Mouse (Mus musculus) erythroblast, embryonic 14.5 days (primary cell): Measurements from ENCODE around the gene Kcnk13. TPM values are rescaled to one million over a fixed set of nuclear protein-coding genes. Genes with fewer than 3 reads are reported as not detected.

Source experiments
- H3K27me3 ChIP-seq: 2 replicates; pipeline ENCODE4 v1.6.1; 2012; ENCODE audit warnings: inconsistent platforms; ENCODE audit not compliant: control insufficient read depth
- H3K36me3 ChIP-seq: 2 replicates; pipeline ENCODE4 v1.6.1; 2012; ENCODE audit warnings: mild to moderate bottlenecking, inconsistent platforms; ENCODE audit not compliant: control insufficient read depth
- H3K4me1 ChIP-seq: 2 replicates; pipeline ENCODE4 v1.6.1; 2012; ENCODE audit warnings: inconsistent platforms; ENCODE audit not compliant: control insufficient read depth
- H3K4me3 ChIP-seq: replicated peaks from 2 replicates; pipeline ENCODE3; 2012; ENCODE audit warnings: moderate library complexity, mild to moderate bottlenecking, inconsistent platforms
- H3K9me3 ChIP-seq: 2 replicates; pipeline ENCODE4 v1.6.1; 2012; ENCODE audit warnings: low read length, inconsistent platforms, mixed read lengths; ENCODE audit not compliant: control insufficient read depth
- GATA1 ChIP-seq: IDR thresholded peaks from 2 replicates; pipeline ENCODE4 v1.6.1; 2012; ENCODE audit warnings: low read length, inconsistent platforms, mixed read lengths
- TAL1 ChIP-seq: IDR thresholded peaks from 3 replicates; pipeline ENCODE4 v1.6.1; 2012; ENCODE audit warnings: low read length, inconsistent platforms, mixed read lengths
- polyA plus RNA-seq: library from polyadenylated mRNA; stranded (reverse); fragments of >175 nt; gene quantifications from 2 replicates; pipeline ENCODE4 v1.2.3, GENCODE M21; 2012

Gene Kcnk13
- polyA plus RNA-seq, 1 experiment: not detected

- no peaks in the 10 kb centered on the region for H3K4me1 ChIP-seq
- H3K4me3 ChIP-seq: no peak overlapping the region
- TF ChIP-seq GATA1: no peak
- TF ChIP-seq TAL1: no peak
- no peaks in the 10 kb centered on the region for H3K27me3 ChIP-seq
- no peaks in the 10 kb centered on the region for H3K9me3 ChIP-seq
- no peaks in the 10 kb centered on the region for H3K36me3 ChIP-seq
These were observed 59.6 kb downstream of the Kcnk13 start for GRCm38 (mm10) chr12:100023821-100024365.

GRCm38 (mm10) chr12:100025675-100026074 is 61.4 kb downstream of the Kcnk13 start:
- Histone ChIP-seq H3K4me1 (no peaks in the 10 kb centered on the region), H3K27me3 (no peaks in the 10 kb centered on the region), H3K36me3 (no peaks in the 10 kb centered on the region), H3K9me3 (no peaks in the 10 kb centered on the region), H3K4me3 (no peak overlapping the region)
- TF ChIP-seq TAL1 (no peak), GATA1 (no peak)

- no peak for TF ChIP-seq GATA1
- TF ChIP-seq TAL1: no peak
- Histone ChIP-seq H3K4me1 (no peaks in the 10 kb centered on the region), H3K36me3 (no peaks in the 10 kb centered on the region), H3K27me3 (no peaks in the 10 kb centered on the region), H3K9me3 (no peaks in the 10 kb centered on the region), H3K4me3 (no peak overlapping the region)
These were observed 62.5 kb downstream of the Kcnk13 start for GRCm38 (mm10) chr12:100026715-100027245.

GRCm38 (mm10) chr12:100027281-100027680 is 63.0 kb downstream of the Kcnk13 start:
- H3K4me3 ChIP-seq: no peak overlapping the region
- no peaks in the 10 kb centered on the region for H3K36me3 ChIP-seq
- no peaks in the 10 kb centered on the region for H3K27me3 ChIP-seq
- TF ChIP-seq TAL1 (no peak), GATA1 (no peak)
- H3K4me1 ChIP-seq: no peaks in the 10 kb centered on the region
- no peaks in the 10 kb centered on the region for H3K9me3 ChIP-seq

GRCm38 (mm10) chr12:100031681-100032080 is 67.4 kb downstream of the Kcnk13 start:
- TF ChIP-seq GATA1 (no peak), TAL1 (no peak)
- no peaks in the 10 kb centered on the region for H3K36me3 ChIP-seq
- H3K27me3 ChIP-seq: no peaks in the 10 kb centered on the region
- H3K4me3 ChIP-seq: no peak overlapping the region
- no peaks in the 10 kb centered on the region for H3K9me3 ChIP-seq
- H3K4me1 ChIP-seq: no peaks in the 10 kb centered on the region

GRCm38 (mm10) chr12:100032521-100032920 is 68.2 kb downstream of the Kcnk13 start:
- H3K36me3 ChIP-seq: no peaks in the 10 kb centered on the region
- H3K27me3 ChIP-seq: no peaks in the 10 kb centered on the region
- TF ChIP-seq TAL1 (no peak), GATA1 (no peak)
- no peaks in the 10 kb centered on the region for H3K4me1 ChIP-seq
- no peak overlapping the region for H3K4me3 ChIP-seq
- no peaks in the 10 kb centered on the region for H3K9me3 ChIP-seq

- Histone ChIP-seq H3K36me3 (no peaks in the 10 kb centered on the region), H3K9me3 (no peaks in the 10 kb centered on the region), H3K27me3 (no peaks in the 10 kb centered on the region), H3K4me1 (no peaks in the 10 kb centered on the region), H3K4me3 (no peak overlapping the region)
- TF ChIP-seq TAL1: no peak
These were observed 74.5 kb downstream of the Kcnk13 start for GRCm38 (mm10) chr12:100038741-100039262.

GRCm38 (mm10) chr12:100042116-100042515 is 77.8 kb downstream of the Kcnk13 start:
- Histone ChIP-seq H3K36me3 (no peaks in the 10 kb centered on the region), H3K9me3 (no peaks in the 10 kb centered on the region)

GRCm38 (mm10) chr12:100044704-100045103 is 80.4 kb downstream of the Kcnk13 start:
- no peaks in the 10 kb centered on the region for H3K4me1 ChIP-seq
- H3K27me3 ChIP-seq: no peaks in the 10 kb centered on the region
- no peaks in the 10 kb centered on the region for H3K9me3 ChIP-seq
- H3K36me3 ChIP-seq: no peaks in the 10 kb centered on the region
- no peak overlapping the region for H3K4me3 ChIP-seq
- no peak for TF ChIP-seq TAL1
- TF ChIP-seq GATA1: no peak

More at GRCm38 (mm10) chr12:100042116-100042515, 77.8 kb downstream of the Kcnk13 start:
- TF ChIP-seq TAL1: no peak
- no peak for TF ChIP-seq GATA1
- no peaks in the 10 kb centered on the region for H3K4me1 ChIP-seq
- H3K27me3 ChIP-seq: no peaks in the 10 kb centered on the region
- H3K4me3 ChIP-seq: no peak overlapping the region
